Mouse (Mus musculus): ENCODE results near the gene Larp4b.

Gene Larp4b

GRCm38 (mm10) chr13:9180221-9180620, 86.5 kb downstream of the Larp4b start:
- DNase-seq (ENCODE audit: low spot score): no peak

GRCm38 (mm10) chr13:9181106-9181505, 87.4 kb downstream of the Larp4b start:
- no peak for DNase-seq (ENCODE audit: low spot score)

GRCm38 (mm10) chr13:9181666-9182264, 88.1 kb downstream of the Larp4b start:
- peak; percentile 75 for DNase-seq (ENCODE audit: low spot score)

- DNase-seq (ENCODE audit: low spot score): no peak
Measured at GRCm38 (mm10) chr13:9184281-9184680, 90.6 kb downstream of the Larp4b start.

- DNase-seq (ENCODE audit: low spot score): no peak
Measured at GRCm38 (mm10) chr13:9184716-9185115, 91.0 kb downstream of the Larp4b start.

GRCm38 (mm10) chr13:9187156-9187555, 93.5 kb downstream of the Larp4b start:
- no peak for DNase-seq (ENCODE audit: low spot score)

GRCm38 (mm10) chr13:9187566-9188530, 94.2 kb downstream of the Larp4b start:
- DNase-seq (ENCODE audit: low spot score): no peak

GRCm38 (mm10) chr13:9189481-9189880, 95.8 kb downstream of the Larp4b start:
- no peak for DNase-seq (ENCODE audit: low spot score)

- DNase-seq (ENCODE audit: low spot score): peak; percentile 29
Measured at GRCm38 (mm10) chr13:9191172-9192140, 97.8 kb downstream of the Larp4b start.

GRCm38 (mm10) chr13:9192797-9193330, 99.2 kb downstream of the Larp4b start:
- DNase-seq (ENCODE audit: low spot score): no peak

GRCm38 (mm10) chr13:9194656-9195055, 101.0 kb downstream of the Larp4b start:
- DNase-seq (ENCODE audit: low spot score): no peak

GRCm38 (mm10) chr13:9195565-9195964, 101.9 kb downstream of the Larp4b start:
- no peak for DNase-seq (ENCODE audit: low spot score)

GRCm38 (mm10) chr13:9198106-9198505, 104.4 kb downstream of the Larp4b start:
- no peak for DNase-seq (ENCODE audit: low spot score)

GRCm38 (mm10) chr13:9198728-9199464, 105.2 kb downstream of the Larp4b start:
- DNase-seq (ENCODE audit: low spot score): no peak

- no peak for DNase-seq (ENCODE audit: low spot score)
Measured at GRCm38 (mm10) chr13:9199465-9199844, 105.8 kb downstream of the Larp4b start.

GRCm38 (mm10) chr13:9222761-9223405, 129.2 kb downstream of the Larp4b start:
- DNase-seq (ENCODE audit: low spot score): no peak
